Mouse (Mus musculus) left cerebral cortex, postnatal 25 days (tissue): ENCODE results near the gene Rer1. TPM values are rescaled to one million over a fixed set of nuclear protein-coding genes. Genes with fewer than 3 reads are reported as not detected.
"Not testable (repeated sequence)": the region's sequence is repeated elsewhere in the genome, so short reads cannot be mapped to it uniquely, and the experiment has no call there.

Experiments used
- DNase-seq, 2 experiments: peaks; one replicate each; pipeline ENCODE4 v3.0.0; 2022; ENCODE audit warnings: low spot score in 2 of 2, mixed read lengths in 1 of 2
- intact Hi-C: fragments of 180-260 bp; cut with DNase I; formaldehyde crosslinking; loops from one replicate; pipeline ENCODE4 v1.15.1; 2025
- total RNA-seq, 2 experiments: library from RNA; stranded (reverse); gene quantifications; 2 replicates each; pipeline ENCODE4 v1.2.3; 2021

The Rer1 gene
- total RNA-seq, 2 experiments from 2014 or later = 60.9 to 69.4 TPM

GRCm38 (mm10) chr4:155083553-155083952 is 2.6 kb downstream of the Rer1 start:
- intact Hi-C loops = no loop called here

GRCm38 (mm10) chr4:155079666-155080065 is 6.5 kb downstream of the Rer1 start:
- DNase-seq = no peak
- intact Hi-C loops = no loop called here

More at GRCm38 (mm10) chr4:155083553-155083952, 2.6 kb downstream of the Rer1 start:
- no peak for DNase-seq

GRCm38 (mm10) chr4:155078808-155079207 is 7.4 kb downstream of the Rer1 start:
- DNase-seq, intact Hi-C loops: not testable (repeated sequence)

GRCm38 (mm10) chr4:155076677-155077076 is 9.5 kb downstream of the Rer1 start:
- no peak for DNase-seq
- intact Hi-C loops = no loop called here

- intact Hi-C loops = no loop called here
- no peak for DNase-seq
Observed at GRCm38 (mm10) chr4:155075813-155076212, 10.4 kb downstream of the Rer1 start.

GRCm38 (mm10) chr4:155075137-155075536 is 11.0 kb downstream of the Rer1 start:
- intact Hi-C loops = no loop called here
- DNase-seq = no peak

GRCm38 (mm10) chr4:155074418-155074817 is 11.8 kb downstream of the Rer1 start:
- DNase-seq = no peak
- intact Hi-C loops = no loop called here

- no peak for DNase-seq
- intact Hi-C loops = no loop called here
Observed at GRCm38 (mm10) chr4:155070921-155071320, 15.3 kb downstream of the Rer1 start.

GRCm38 (mm10) chr4:155070199-155070598 is 16.0 kb downstream of the Rer1 start:
- intact Hi-C loops = no loop called here
- no peak for DNase-seq

- peak; percentile 36 to 50 for DNase-seq
- intact Hi-C loops = no loop called here
Observed at GRCm38 (mm10) chr4:155069191-155069590, 17.0 kb downstream of the Rer1 start.

- intact Hi-C loops = no loop called here
- DNase-seq = no peak
Observed at GRCm38 (mm10) chr4:155068357-155068972, 17.7 kb downstream of the Rer1 start.

GRCm38 (mm10) chr4:155066834-155067522 is 19.2 kb downstream of the Rer1 start, which contains the start of gene Pex10:
TSS of gene Pex10 (plus strand) at chr4:155067016.
- peak; percentile 96 to 98 for DNase-seq
- intact Hi-C loops = loop anchor here (1.0 kb wide), 3 partner anchors 86 to 189 kb away; partner anchors contain the start of gene Pank4

GRCm38 (mm10) chr4:155065970-155066833 is 20.0 kb downstream of the Rer1 start:
- peak; percentile 90 to 97 for DNase-seq
- intact Hi-C loops = loop anchor here (1.0 kb wide), 3 partner anchors 85 to 188 kb away; partner anchors contain the start of gene Pank4

- DNase-seq = no peak
- intact Hi-C loops = no loop called here
Observed at GRCm38 (mm10) chr4:155064474-155064873, 21.7 kb downstream of the Rer1 start.

GRCm38 (mm10) chr4:155063895-155064294 is 22.3 kb downstream of the Rer1 start:
- no peak for DNase-seq
- intact Hi-C loops = no loop called here

GRCm38 (mm10) chr4:155058325-155058724 is 27.9 kb downstream of the Rer1 start:
- DNase-seq = no peak
- intact Hi-C loops = no loop called here

GRCm38 (mm10) chr4:155056724-155057123 is 29.5 kb downstream of the Rer1 start, which contains the start of gene Plch2:
TSS of gene Plch2 (minus strand) at chr4:155056784.
- DNase-seq = no peak
- intact Hi-C loops = no loop called here

GRCm38 (mm10) chr4:155050116-155050515 is 36.1 kb downstream of the Rer1 start:
- intact Hi-C loops = loop anchor here (5.0 kb wide), 1 partner anchor 33 kb away; no protein-coding TSS in a partner anchor

GRCm38 (mm10) chr4:155046636-155047035 is 39.5 kb downstream of the Rer1 start:
- intact Hi-C loops = no loop called here
- DNase-seq = no peak

More at GRCm38 (mm10) chr4:155050116-155050515, 36.1 kb downstream of the Rer1 start:
- no peak for DNase-seq

GRCm38 (mm10) chr4:155043289-155043625 is 42.9 kb downstream of the Rer1 start:
- intact Hi-C loops = no loop called here

More at GRCm38 (mm10) chr4:155043289-155043625, 42.9 kb downstream of the Rer1 start:
- DNase-seq = no peak
